Mouse (Mus musculus) hindbrain, embryonic 16.5 days (tissue): ENCODE data around the gene Bdh1. TPM values are rescaled to one million over a fixed set of nuclear protein-coding genes. Genes with fewer than 3 reads are reported as not detected.
A peak's percentile ranks its signal among the peaks of the same experiment; 100 is the strongest.

Experiments used
- ATAC-seq: fragments of 200-750 bp; cut with Nextera tagmentation; 2 replicates; pipeline ENCODE4 v1.8.0; 2017; ENCODE audit warnings: moderate TSS enrichment, moderate library complexity
- H3K27ac ChIP-seq: fragments of 300-500 bp; sonication (generic); 2 replicates; pipeline ENCODE4 v1.5.1; 2014; ENCODE audit warnings: low read depth, mild to moderate bottlenecking, control low read depth, low read length, moderate library complexity
- H3K27me3 ChIP-seq: fragments of 300-500 bp; sonication (generic); replicated peaks from 2 replicates; pipeline ENCODE4 v1.6.1; 2014; ENCODE audit warnings: low read length; ENCODE audit not compliant: control insufficient read depth, insufficient read depth
- H3K36me3 ChIP-seq: fragments of 300-500 bp; sonication (generic); 2 replicates; pipeline ENCODE4 v1.6.1; 2014; ENCODE audit warnings: mild to moderate bottlenecking, low read length, moderate library complexity, mixed read lengths; ENCODE audit not compliant: control insufficient read depth, insufficient read depth
- H3K4me1 ChIP-seq: fragments of 300-500 bp; sonication (generic); 2 replicates; pipeline ENCODE4 v1.6.1; 2014; ENCODE audit warnings: low read depth, low read length; ENCODE audit not compliant: control insufficient read depth, insufficient read depth
- H3K4me2 ChIP-seq: fragments of 300-500 bp; sonication (generic); 2 replicates; pipeline ENCODE4 v1.6.1; 2014; ENCODE audit warnings: mild to moderate bottlenecking, low read length, control low read depth, moderate library complexity
- H3K4me3 ChIP-seq: fragments of 300-500 bp; sonication (generic); 2 replicates; pipeline ENCODE4 v1.5.1; 2014; ENCODE audit warnings: mild to moderate bottlenecking, low read length, control low read depth, moderate library complexity
- H3K9ac ChIP-seq: fragments of 300-500 bp; sonication (generic); 2 replicates; pipeline ENCODE4 v1.6.1; 2014; ENCODE audit warnings: low read depth, mild to moderate bottlenecking, control low read depth, low read length, moderate library complexity
- H3K9me3 ChIP-seq: fragments of 300-500 bp; sonication (generic); 2 replicates; pipeline ENCODE4 v1.6.1; 2014; ENCODE audit warnings: mild to moderate bottlenecking, low read length, moderate library complexity; ENCODE audit not compliant: control insufficient read depth
- WGBS: fragments of 180-500 bp; shearing (Covaris S2); extraction: QIAGEN DNeasy Blood & Tissue Kit; methylation state at CpG from one replicate; pipeline ENCODE4 v1.1.7; 2014; 5-methylcytosine and 5-hydroxymethylcytosine counted together
- polyA plus RNA-seq: library from polyadenylated mRNA; unstranded; fragments of >200 nt; fragmentation: Nextera tagmentation; extraction: Ambion mirVana; gene quantifications from 2 replicates; pipeline ENCODE4 v1.2.1, GENCODE M21; 2015

Bdh1 gene
- polyA plus RNA-seq, 1 experiment from 2014 or later = 145 TPM

DNA sequence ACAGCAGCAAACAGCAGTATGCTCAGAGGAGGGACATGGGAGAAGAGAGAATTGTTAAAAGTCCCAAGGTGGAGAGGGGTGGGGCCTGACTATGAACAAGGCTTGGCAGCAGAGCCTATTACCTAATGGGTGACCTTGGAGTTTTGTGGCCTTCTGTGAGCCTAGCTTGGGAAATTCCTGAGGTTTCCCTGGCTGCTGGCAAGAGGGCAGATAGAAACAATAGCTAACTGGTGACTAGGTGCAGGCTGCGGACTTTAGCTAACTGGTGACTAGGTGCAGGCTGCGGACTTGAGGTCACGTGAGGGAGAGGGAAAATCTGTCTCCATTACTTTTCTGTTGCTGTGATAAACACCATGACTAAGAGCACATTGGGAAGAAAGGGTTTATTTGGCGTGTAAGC lies 31.9 kb downstream of the Bdh1 start:
- H3K9ac ChIP-seq = no peak overlapping the region
- no peaks in the 10 kb centered on the region for H3K27me3 ChIP-seq
- no peak overlapping the region for H3K4me2 ChIP-seq
- WGBS = 89% methylated on average over 4 of the region's 4 CpGs
- H3K36me3 ChIP-seq = peaks cover 10% of the 10 kb centered on the region
- ATAC-seq = no peak
- peaks cover 6% of the 10 kb centered on the region for H3K4me1 ChIP-seq
- no peaks in the 10 kb centered on the region for H3K9me3 ChIP-seq
- no peak overlapping the region for H3K4me3 ChIP-seq
- H3K27ac ChIP-seq = no peak overlapping the region

DNA sequence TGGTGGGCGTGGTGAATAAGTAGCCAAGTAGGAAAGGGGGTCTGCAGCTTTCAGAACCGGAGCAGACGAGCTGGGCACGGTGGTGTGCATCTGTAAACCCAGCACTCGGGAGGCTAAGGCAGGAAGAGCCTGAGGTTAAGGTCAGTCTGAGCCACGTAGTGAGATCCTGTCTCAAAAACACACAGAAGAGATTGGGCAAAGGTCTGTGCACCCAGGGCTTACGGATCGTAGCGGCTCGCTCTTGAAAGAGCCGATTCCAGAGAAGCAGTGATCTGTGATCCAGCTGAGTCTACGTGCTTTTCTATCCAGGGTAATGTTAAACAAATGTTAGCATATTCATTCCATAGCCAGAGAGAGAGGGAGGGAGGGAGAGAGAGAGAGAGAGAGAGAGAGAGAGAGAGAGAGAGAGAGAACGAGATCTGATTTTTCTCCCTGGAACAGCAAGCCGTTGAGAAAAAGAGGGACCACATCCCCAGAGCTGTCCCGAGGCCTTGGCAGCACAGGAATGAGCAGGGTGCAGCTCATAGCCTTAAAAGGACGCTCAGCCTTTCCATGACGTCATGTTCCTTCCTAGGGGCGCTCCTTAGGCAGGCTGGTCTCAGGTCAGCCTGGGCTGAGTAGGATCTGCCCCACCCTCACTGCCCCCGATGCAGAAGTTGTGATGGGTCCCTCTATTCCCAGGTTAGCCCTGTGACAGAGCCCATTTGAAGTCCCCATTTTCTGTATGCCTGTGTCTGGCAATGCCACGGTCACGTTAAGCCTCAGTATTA lies 33.4 kb downstream of the Bdh1 start:
- no peak for ATAC-seq
- Histone ChIP-seq H3K27me3 (no peaks in the 10 kb centered on the region), H3K27ac (no peak overlapping the region), H3K4me2 (no peak overlapping the region), H3K9ac (no peak overlapping the region), H3K4me1 (peaks cover 8% of the 10 kb centered on the region), H3K9me3 (no peaks in the 10 kb centered on the region), H3K36me3 (peaks cover 8% of the 10 kb centered on the region), H3K4me3 (no peak overlapping the region)
- WGBS = 77% methylated on average over 21 of the region's 21 CpGs

DNA sequence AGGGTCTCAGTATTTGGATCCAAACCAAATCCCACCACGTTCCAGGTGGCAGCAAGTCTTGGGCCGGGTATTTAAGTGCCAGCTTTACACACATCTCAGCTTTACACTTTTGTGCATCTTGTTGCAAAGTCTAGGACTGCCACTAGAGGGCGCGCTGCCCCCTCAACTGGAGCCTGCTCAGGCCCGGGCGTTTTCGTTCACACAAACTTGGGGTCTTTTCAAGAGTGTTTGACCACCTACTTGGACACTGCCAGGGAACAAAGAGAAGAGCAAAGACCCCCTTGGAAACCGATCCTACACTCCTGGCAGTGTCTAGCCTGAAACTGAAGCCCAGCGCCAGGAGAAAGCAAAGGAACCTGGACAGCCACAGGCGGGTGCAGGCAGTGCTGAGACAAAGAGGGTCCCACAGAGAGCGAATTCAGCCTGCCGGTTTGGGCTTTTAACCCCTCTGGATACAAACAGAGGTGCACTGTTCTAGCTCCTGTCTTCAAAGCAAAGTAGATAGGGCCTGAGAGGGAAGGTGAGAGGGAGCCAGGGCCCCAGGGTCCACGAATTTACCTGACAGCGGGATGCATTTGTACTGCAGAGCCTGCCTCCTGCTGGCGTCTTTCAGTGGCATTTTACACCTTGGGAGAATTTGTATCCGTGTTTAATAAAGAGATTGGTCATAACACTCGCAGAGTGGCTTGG lies 36.3 kb downstream of the Bdh1 start:
- H3K4me1 ChIP-seq = peaks cover 8% of the 10 kb centered on the region
- ATAC-seq = peak; percentile 77
- no peaks in the 10 kb centered on the region for H3K9me3 ChIP-seq
- no peaks in the 10 kb centered on the region for H3K27me3 ChIP-seq
- peak overlapping the region; percentile 28 for H3K4me3 ChIP-seq
- peaks cover 6% of the 10 kb centered on the region for H3K36me3 ChIP-seq
- 1% methylated on average over 17 of the region's 17 CpGs for WGBS
- H3K27ac ChIP-seq = peak overlapping the region; percentile 66
- H3K9ac ChIP-seq = peak overlapping the region; percentile 51
- H3K4me2 ChIP-seq = peak overlapping the region; percentile 59

DNA sequence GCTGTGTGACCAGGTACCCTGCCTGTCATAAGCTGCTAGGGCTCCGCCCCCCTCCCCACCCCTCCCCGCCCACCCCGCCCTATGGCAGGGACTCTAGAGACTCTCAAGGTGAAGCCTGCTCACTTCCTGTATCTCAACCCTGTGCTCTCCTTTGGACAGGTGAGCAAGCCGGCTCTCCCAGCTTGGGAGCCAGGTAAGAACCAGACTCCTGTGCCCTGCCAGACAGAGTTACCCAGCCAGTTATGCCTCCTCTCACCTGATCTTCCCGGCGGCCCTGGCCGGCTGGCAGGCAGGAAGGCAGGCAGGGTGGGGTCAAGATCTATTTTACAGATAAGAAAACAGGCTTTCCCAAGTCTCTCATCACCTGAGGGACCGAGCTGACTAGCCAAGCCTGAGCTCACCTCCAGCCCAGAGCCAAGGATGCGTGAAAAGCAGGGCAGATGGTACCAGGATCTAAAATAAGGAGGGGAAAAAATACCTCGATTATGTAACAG lies 37.9 kb downstream of the Bdh1 start:
- H3K9me3 ChIP-seq = no peaks in the 10 kb centered on the region
- H3K36me3 ChIP-seq = peaks cover 6% of the 10 kb centered on the region; the same call in 1 of the 2 replicates
- WGBS = 33% methylated on average over 10 of the region's 10 CpGs
- H3K4me3 ChIP-seq = no peak overlapping the region
- H3K4me2 ChIP-seq = no peak overlapping the region
- peaks cover 8% of the 10 kb centered on the region for H3K4me1 ChIP-seq
- no peak overlapping the region for H3K9ac ChIP-seq
- H3K27ac ChIP-seq = no peak overlapping the region
- H3K27me3 ChIP-seq = no peaks in the 10 kb centered on the region
- no peak for ATAC-seq

DNA sequence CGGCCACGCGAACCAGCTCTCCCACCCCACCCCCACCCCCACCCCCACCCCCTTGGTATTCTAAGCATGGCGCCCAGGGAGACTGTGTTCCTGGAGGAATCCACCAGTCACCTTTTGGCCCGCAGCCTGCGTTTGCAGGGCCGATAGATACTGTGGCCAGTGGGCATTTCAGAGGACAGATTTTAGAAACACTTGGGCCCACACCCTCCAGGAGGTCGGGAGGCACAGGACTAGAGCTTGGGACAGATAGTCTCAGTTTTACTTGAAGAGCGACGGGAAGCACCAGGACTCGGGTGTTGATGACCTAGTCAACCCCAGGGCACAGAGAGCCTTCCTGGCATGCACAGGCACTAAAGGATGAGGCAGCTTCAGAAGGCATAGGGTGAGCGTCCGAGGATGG lies 38.4 kb downstream of the Bdh1 start:
- Histone ChIP-seq H3K4me1 (peaks cover 8% of the 10 kb centered on the region), H3K27ac (no peak overlapping the region), H3K27me3 (no peaks in the 10 kb centered on the region), H3K9me3 (no peaks in the 10 kb centered on the region), H3K36me3 (peaks cover 6% of the 10 kb centered on the region; the same call in 1 of the 2 replicates), H3K4me3 (no peak overlapping the region), H3K4me2 (no peak overlapping the region), H3K9ac (no peak overlapping the region)
- ATAC-seq = no peak
- 62% methylated on average over 13 of the region's 13 CpGs for WGBS

DNA sequence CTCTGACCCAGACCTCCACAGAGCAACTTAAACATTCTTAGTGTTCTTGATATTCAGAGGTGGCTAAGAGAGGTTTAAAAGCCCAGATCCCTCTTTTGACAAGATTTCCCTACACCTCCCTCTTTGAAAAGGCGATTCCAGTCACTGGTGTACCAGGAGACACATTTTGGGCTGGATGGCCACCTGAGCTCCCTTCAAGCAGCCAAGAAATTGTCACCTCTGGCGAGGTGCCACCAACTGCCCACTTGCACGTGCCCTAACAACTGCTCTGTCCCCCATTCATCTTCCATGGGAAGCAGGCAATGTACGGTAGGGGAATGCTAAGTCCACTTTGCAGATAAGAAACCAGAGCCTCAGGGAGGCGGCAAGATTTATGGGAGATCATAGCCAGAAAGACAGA lies 39.0 kb downstream of the Bdh1 start:
- Histone ChIP-seq H3K4me1 (peaks cover 8% of the 10 kb centered on the region), H3K9ac (no peak overlapping the region), H3K4me2 (no peak overlapping the region), H3K36me3 (peaks cover 6% of the 10 kb centered on the region; the same call in 1 of the 2 replicates), H3K9me3 (no peaks in the 10 kb centered on the region), H3K27ac (no peak overlapping the region), H3K27me3 (no peaks in the 10 kb centered on the region), H3K4me3 (no peak overlapping the region)
- ATAC-seq = no peak
- 63% methylated on average over 5 of the region's 5 CpGs for WGBS

DNA sequence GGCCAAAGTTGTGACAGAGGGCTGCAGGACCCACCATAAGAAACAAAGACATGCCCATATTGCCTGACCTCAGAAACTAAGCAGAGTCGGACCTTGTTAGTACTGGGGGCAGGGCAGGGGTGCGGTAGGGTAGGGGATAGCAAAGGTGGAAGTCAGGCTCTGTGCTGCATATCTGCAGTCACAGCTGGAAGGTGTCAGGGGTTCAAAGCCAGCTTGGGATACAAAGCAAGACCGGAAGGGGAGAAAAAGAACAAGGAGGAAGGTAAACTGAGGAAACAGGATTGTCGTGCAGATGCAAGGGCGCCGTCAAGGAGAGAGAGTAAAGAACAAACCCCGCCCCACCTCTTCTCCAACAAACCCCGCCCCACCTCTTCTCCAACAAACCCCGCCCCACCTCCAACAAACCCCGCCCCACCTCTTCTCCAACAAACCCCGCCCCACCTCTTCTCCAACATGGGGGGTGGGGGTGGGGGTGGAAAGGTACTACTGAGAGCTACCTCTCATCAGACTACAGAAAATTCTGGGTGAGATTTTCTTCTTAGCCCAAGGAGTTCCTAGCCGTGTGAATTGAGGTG lies 40.1 kb downstream of the Bdh1 start:
- no peaks in the 10 kb centered on the region for H3K36me3 ChIP-seq
- H3K4me3 ChIP-seq = no peak overlapping the region
- H3K4me1 ChIP-seq = peaks cover 8% of the 10 kb centered on the region
- no peak overlapping the region for H3K9ac ChIP-seq
- H3K27ac ChIP-seq = no peak overlapping the region
- H3K27me3 ChIP-seq = no peaks in the 10 kb centered on the region
- H3K9me3 ChIP-seq = no peaks in the 10 kb centered on the region
- H3K4me2 ChIP-seq = no peak overlapping the region
- 32% methylated on average over 12 of the region's 12 CpGs for WGBS
- no peak for ATAC-seq

DNA sequence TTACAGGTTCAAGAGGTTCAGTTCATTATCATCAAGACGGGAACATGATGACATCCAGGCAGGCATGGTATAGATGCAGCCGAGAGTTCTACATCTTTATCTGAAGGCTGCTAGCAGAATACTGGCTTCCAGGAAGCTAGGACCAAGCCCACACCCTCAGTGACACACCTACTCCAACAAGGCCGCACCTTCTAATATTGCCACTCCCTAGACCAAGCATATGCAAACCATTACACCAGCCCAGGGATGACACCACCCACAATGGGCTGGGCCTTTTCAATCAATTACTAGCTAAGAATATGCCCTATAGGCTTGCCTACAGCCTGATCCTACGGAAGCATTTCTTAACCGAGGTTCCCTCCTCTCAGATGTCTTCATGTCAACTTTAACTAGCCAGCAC lies 42.9 kb downstream of the Bdh1 start:
- Histone ChIP-seq H3K4me3 (no peak overlapping the region), H3K27ac (no peak overlapping the region), H3K4me2 (no peak overlapping the region), H3K4me1 (peaks cover under 1% of the 10 kb centered on the region; the same call in 1 of the 2 replicates), H3K27me3 (no peaks in the 10 kb centered on the region), H3K9me3 (no peaks in the 10 kb centered on the region), H3K9ac (no peak overlapping the region), H3K36me3 (no peaks in the 10 kb centered on the region)
- 91% methylated on average over 5 of the region's 5 CpGs for WGBS
- no peak for ATAC-seq

DNA sequence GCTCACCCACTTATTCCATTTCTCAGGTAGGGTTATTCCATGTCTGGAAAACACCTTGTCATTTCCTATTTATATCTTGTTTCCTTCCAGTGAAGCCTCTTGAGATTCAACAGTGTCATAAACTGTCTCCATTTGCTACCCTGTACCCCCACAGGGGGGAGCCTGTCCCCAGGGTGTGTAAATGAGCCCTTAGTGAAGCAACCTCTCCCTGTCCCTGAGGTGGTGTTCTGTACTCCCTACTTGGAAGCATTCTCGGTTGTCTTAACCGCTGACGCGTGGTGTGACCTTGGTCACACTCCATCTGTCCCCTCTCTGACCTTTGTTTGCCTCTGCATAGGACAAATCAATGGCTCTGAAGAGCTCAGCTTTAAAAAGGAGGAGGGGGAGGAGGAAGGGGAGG lies 43.5 kb downstream of the Bdh1 start:
- H3K27ac ChIP-seq = no peak overlapping the region
- no peak overlapping the region for H3K4me3 ChIP-seq
- no peak overlapping the region for H3K9ac ChIP-seq
- ATAC-seq = no peak
- no peaks in the 10 kb centered on the region for H3K9me3 ChIP-seq
- no peaks in the 10 kb centered on the region for H3K36me3 ChIP-seq
- no peaks in the 10 kb centered on the region for H3K27me3 ChIP-seq
- WGBS = 31% methylated on average over 4 of the region's 4 CpGs
- no peaks in the 10 kb centered on the region; the same call in 1 of the 2 replicates for H3K4me1 ChIP-seq
- no peak overlapping the region for H3K4me2 ChIP-seq
